Mouse (Mus musculus) C2C12 (cell line): ENCODE data around the gene Prps1.

Source experiments
- CEBPB ChIP-seq: IDR thresholded peaks from one replicate; pipeline ENCODE4 v1.6.1; 2011; ENCODE audit warnings: low read depth, mild to moderate bottlenecking, control low read depth, moderate library complexity
- CTCF ChIP-seq: IDR thresholded peaks from one replicate; pipeline ENCODE4 v1.5.1; 2011; ENCODE audit not compliant: control insufficient read depth, insufficient read depth, insufficient read length
- FOSL1 ChIP-seq: IDR thresholded peaks from one replicate; pipeline ENCODE4 v1.8.0; 2011; ENCODE audit warnings: mild to moderate bottlenecking, low read length; ENCODE audit not compliant: poor library complexity, insufficient read depth, severe bottlenecking
- MAX ChIP-seq: IDR thresholded peaks from one replicate; pipeline ENCODE4 v1.6.1; 2011; ENCODE audit warnings: mild to moderate bottlenecking, control low read depth
- MYOD1 ChIP-seq: IDR thresholded peaks from one replicate; pipeline ENCODE4 v1.6.1; 2011; ENCODE audit warnings: low read depth; ENCODE audit not compliant: control insufficient read depth, insufficient read length
- MYOG ChIP-seq: IDR thresholded peaks from one replicate; pipeline ENCODE4 v1.6.1; 2011; ENCODE audit not compliant: control insufficient read depth, insufficient read length; ENCODE audit errors: extremely low read depth
- USF1 ChIP-seq: IDR thresholded peaks from one replicate; pipeline ENCODE4 v1.6.1; 2011; ENCODE audit warnings: low read depth, mild to moderate bottlenecking, control low read depth, moderate library complexity

DNA sequence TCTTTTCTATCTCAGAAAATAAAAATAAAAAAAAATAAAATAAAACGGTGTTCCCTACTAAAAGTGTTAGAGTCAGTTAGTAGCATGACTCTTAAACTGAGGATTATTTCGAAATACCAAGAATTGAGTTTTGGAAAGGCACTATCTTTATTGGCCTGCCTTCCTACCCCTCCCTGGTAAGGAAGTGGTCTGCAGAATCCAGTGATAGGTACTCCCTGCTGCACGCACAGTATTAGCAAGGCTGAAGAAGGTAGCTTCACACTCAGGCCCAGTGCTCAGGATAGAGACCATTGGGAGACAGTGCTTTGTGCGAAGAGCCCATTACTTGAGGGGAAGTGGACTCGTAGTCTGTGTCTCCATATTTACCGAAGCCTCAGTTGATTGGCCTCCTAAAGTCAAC is 21.8 kb downstream of the Prps1 start:
- TF ChIP-seq CTCF (no peak), MYOG (no peak), MAX (no peak), CEBPB (no peak), USF1 (no peak), FOSL1 (no peak), MYOD1 (no peak)
